Mouse (Mus musculus): ENCODE measurements around the gene Plpp6. TPM values are rescaled to one million over a fixed set of nuclear protein-coding genes. Genes with fewer than 3 reads are reported as not detected.

Plpp6 gene
- polyA plus RNA-seq, 1 experiment from 2014 or later = 5.2 TPM

DNA sequence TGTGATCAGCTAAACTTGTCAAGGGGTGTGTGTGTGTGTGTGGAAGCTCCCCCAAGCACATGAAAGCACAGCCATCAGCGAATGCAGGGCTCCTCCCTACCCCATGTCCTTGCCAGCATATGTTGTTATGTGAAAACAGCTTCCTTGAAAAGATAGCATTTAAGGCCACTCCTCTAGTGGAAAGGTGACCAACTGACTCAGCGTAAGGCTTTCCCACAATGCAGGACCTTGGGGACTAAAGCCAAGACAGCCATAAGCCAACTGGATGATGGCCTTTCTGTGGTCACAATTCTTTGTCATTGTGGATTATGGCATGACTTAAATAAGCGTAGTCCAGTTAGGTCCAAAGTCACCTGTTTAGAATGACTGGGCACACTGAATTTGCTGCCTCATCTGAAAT, 28.9 kb upstream of the Plpp6 start:
- no peak overlapping the region for H3K9ac ChIP-seq (ENCODE audit: low read length)
- no peak for ATAC-seq (ENCODE audit: insufficient number of reproducible peaks, low FRiP score, low TSS enrichment, low read depth)
- WGBS = 90% methylated on average over 3 of the region's 3 CpGs

GRCm38 (mm10) chr19:28940135-28940874, 23.4 kb upstream of the Plpp6 start:
- ATAC-seq (ENCODE audit: insufficient number of reproducible peaks, low FRiP score, low TSS enrichment, low read depth) = no peak
- H3K36me3 ChIP-seq (ENCODE audit: control insufficient read depth, insufficient read depth, low read length) = no peaks in the 10 kb centered on the region
- WGBS = 67% methylated on average over 9 of the region's 9 CpGs
- H3K27me3 ChIP-seq (ENCODE audit: control insufficient read depth, insufficient read depth, low read length) = no peaks in the 10 kb centered on the region
- H3K4me3 ChIP-seq (ENCODE audit: low read depth, low read length) = no peak overlapping the region
- H3K9ac ChIP-seq (ENCODE audit: low read length) = no peak overlapping the region
- no peaks in the 10 kb centered on the region for H3K9me3 ChIP-seq (ENCODE audit: control insufficient read depth, low read length)
- no peak overlapping the region for H3K27ac ChIP-seq (replicated peaks; ENCODE audit: low read depth, low read length)
- no peak for DNase-seq (ENCODE audit: low spot score)
- no peak overlapping the region for H3K4me2 ChIP-seq (ENCODE audit: low read depth, severe bottlenecking)
- H3K4me1 ChIP-seq (ENCODE audit: control insufficient read depth, insufficient read depth, low read length) = no peaks in the 10 kb centered on the region; the same call in 1 of the 2 replicates

More for the DNA sequence above, 28.9 kb upstream of the Plpp6 start:
- Histone ChIP-seq H3K4me1 (ENCODE audit: control insufficient read depth, insufficient read depth, low read length) (no peaks in the 10 kb centered on the region; the same call in 1 of the 2 replicates), H3K4me3 (ENCODE audit: low read depth, low read length) (no peak overlapping the region), H3K27me3 (ENCODE audit: control insufficient read depth, insufficient read depth, low read length) (no peaks in the 10 kb centered on the region), H3K36me3 (ENCODE audit: control insufficient read depth, insufficient read depth, low read length) (no peaks in the 10 kb centered on the region), H3K4me2 (ENCODE audit: low read depth, severe bottlenecking) (no peak overlapping the region), H3K9me3 (ENCODE audit: control insufficient read depth, low read length) (no peaks in the 10 kb centered on the region), H3K27ac (replicated peaks; ENCODE audit: low read depth, low read length) (no peak overlapping the region)
- no peak for DNase-seq (ENCODE audit: low spot score)

DNA sequence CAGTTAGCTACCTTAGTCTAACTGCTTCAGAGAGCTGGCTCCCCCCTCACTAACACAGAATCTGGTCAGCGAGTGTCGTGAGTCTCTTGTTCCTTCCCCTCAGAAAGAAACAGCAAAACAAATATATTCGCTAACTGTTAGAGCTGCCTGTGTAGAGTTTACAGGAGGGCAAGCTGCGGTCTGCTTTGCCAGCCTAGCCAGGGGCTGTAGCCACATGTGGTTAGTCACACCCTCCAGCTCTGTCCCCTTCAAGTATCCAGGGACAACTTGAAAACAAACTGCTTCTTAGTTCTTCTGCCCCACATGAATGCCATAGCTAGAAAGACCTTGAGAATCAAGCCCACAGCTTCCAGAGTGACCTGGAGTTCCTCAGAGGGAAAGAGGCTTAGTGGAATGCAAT, 22.5 kb upstream of the Plpp6 start:
- Histone ChIP-seq H3K36me3 (ENCODE audit: control insufficient read depth, insufficient read depth, low read length) (no peaks in the 10 kb centered on the region), H3K9ac (ENCODE audit: low read length) (no peak overlapping the region), H3K27me3 (ENCODE audit: control insufficient read depth, insufficient read depth, low read length) (no peaks in the 10 kb centered on the region), H3K4me3 (ENCODE audit: low read depth, low read length) (no peak overlapping the region), H3K4me1 (ENCODE audit: control insufficient read depth, insufficient read depth, low read length) (no peaks in the 10 kb centered on the region; the same call in 1 of the 2 replicates), H3K27ac (replicated peaks; ENCODE audit: low read depth, low read length) (no peak overlapping the region), H3K9me3 (ENCODE audit: control insufficient read depth, low read length) (no peaks in the 10 kb centered on the region), H3K4me2 (ENCODE audit: low read depth, severe bottlenecking) (no peak overlapping the region)
- ATAC-seq (ENCODE audit: insufficient number of reproducible peaks, low FRiP score, low TSS enrichment, low read depth) = no peak
- WGBS = 66% methylated on average over 4 of the region's 4 CpGs
- DNase-seq (ENCODE audit: low spot score) = no peak

DNA sequence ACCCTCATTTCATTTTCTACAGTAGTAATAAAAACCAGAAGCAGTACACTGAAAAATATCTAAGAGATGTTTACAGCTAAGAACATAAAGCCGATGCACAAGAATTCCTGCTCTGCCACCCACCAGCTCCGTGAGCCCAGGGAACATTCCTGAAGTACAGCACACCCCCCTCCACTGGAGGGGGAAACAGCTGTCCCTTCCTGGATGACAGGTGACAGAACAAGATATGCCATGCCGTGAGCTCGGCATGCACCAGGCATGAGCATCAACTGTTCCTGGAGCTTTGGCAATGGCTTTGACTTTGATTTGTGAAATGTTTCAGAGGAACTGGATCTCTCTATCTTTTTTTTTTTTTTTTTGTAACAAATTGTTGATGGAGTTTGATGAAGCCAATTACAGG, 17.0 kb upstream of the Plpp6 start:
- Histone ChIP-seq H3K27me3 (ENCODE audit: control insufficient read depth, insufficient read depth, low read length) (no peaks in the 10 kb centered on the region), H3K27ac (replicated peaks; ENCODE audit: low read depth, low read length) (no peak overlapping the region), H3K4me1 (ENCODE audit: control insufficient read depth, insufficient read depth, low read length) (no peaks in the 10 kb centered on the region), H3K9ac (ENCODE audit: low read length) (no peak overlapping the region), H3K4me2 (ENCODE audit: low read depth, severe bottlenecking) (no peak overlapping the region), H3K4me3 (ENCODE audit: low read depth, low read length) (no peak overlapping the region), H3K36me3 (ENCODE audit: control insufficient read depth, insufficient read depth, low read length) (no peaks in the 10 kb centered on the region), H3K9me3 (ENCODE audit: control insufficient read depth, low read length) (no peaks in the 10 kb centered on the region)
- ATAC-seq (ENCODE audit: insufficient number of reproducible peaks, low FRiP score, low TSS enrichment, low read depth) (no peak), DNase-seq (ENCODE audit: low spot score) (no peak)
- WGBS = 65% methylated on average over 4 of the region's 4 CpGs

GRCm38 (mm10) chr19:28947311-28947710, 16.4 kb upstream of the Plpp6 start:
- no peak overlapping the region for H3K4me2 ChIP-seq (ENCODE audit: low read depth, severe bottlenecking)
- WGBS = 70% methylated on average over 2 of the region's 2 CpGs
- H3K4me3 ChIP-seq (ENCODE audit: low read depth, low read length) = no peak overlapping the region
- DNase-seq (ENCODE audit: low spot score) (no peak), ATAC-seq (ENCODE audit: insufficient number of reproducible peaks, low FRiP score, low TSS enrichment, low read depth) (no peak)
- no peak overlapping the region for H3K27ac ChIP-seq (replicated peaks; ENCODE audit: low read depth, low read length)
- H3K9me3 ChIP-seq (ENCODE audit: control insufficient read depth, low read length) = no peaks in the 10 kb centered on the region
- no peak overlapping the region for H3K9ac ChIP-seq (ENCODE audit: low read length)
- H3K36me3 ChIP-seq (ENCODE audit: control insufficient read depth, insufficient read depth, low read length) = no peaks in the 10 kb centered on the region
- H3K4me1 ChIP-seq (ENCODE audit: control insufficient read depth, insufficient read depth, low read length) = no peaks in the 10 kb centered on the region
- no peaks in the 10 kb centered on the region for H3K27me3 ChIP-seq (ENCODE audit: control insufficient read depth, insufficient read depth, low read length)

DNA sequence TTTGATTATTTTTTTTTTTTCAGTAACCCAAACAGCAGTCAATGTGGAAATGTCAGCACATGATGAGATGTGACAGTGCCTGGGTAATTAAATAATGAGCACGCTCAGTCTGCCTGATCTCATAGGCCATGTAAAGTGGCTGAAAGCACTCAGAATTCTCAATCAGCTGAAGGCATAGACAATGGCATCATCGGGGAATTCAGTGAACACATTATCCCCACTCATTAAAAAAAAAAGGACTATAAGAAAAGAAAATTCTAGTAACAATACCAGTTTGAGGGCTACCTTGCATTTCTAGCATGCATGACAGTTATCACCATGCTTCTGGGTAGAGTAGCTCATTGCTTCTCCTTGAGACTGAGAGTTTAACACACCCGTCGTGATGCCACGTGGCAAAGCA, 12.5 kb upstream of the Plpp6 start:
- H3K4me3 ChIP-seq (ENCODE audit: low read depth, low read length) = no peak overlapping the region
- no peaks in the 10 kb centered on the region for H3K27me3 ChIP-seq (ENCODE audit: control insufficient read depth, insufficient read depth, low read length)
- no peak overlapping the region for H3K9ac ChIP-seq (ENCODE audit: low read length)
- no peak for DNase-seq (ENCODE audit: low spot score)
- no peak for ATAC-seq (ENCODE audit: insufficient number of reproducible peaks, low FRiP score, low TSS enrichment, low read depth)
- H3K36me3 ChIP-seq (ENCODE audit: control insufficient read depth, insufficient read depth, low read length) = no peaks in the 10 kb centered on the region
- no peak overlapping the region for H3K4me2 ChIP-seq (ENCODE audit: low read depth, severe bottlenecking)
- 85% methylated on average over 5 of the region's 5 CpGs for WGBS
- no peaks in the 10 kb centered on the region for H3K9me3 ChIP-seq (ENCODE audit: control insufficient read depth, low read length)
- H3K27ac ChIP-seq (replicated peaks; ENCODE audit: low read depth, low read length) = no peak overlapping the region
- no peaks in the 10 kb centered on the region for H3K4me1 ChIP-seq (ENCODE audit: control insufficient read depth, insufficient read depth, low read length)

GRCm38 (mm10) chr19:28963113-28963512, 640 bp upstream of the Plpp6 start:
- 51% methylated on average over 3 of the region's 3 CpGs for WGBS
- H3K9me3 ChIP-seq (ENCODE audit: control insufficient read depth, low read length) = no peaks in the 10 kb centered on the region
- DNase-seq (ENCODE audit: low spot score) = no peak
- 0 out of 2 replicates have a peak, but pooled peaks cover 9% of the 10 kb centered on the region for H3K4me1 ChIP-seq (ENCODE audit: control insufficient read depth, insufficient read depth, low read length)
- no peak overlapping the region for H3K4me3 ChIP-seq (ENCODE audit: low read depth, low read length)
- H3K9ac ChIP-seq (ENCODE audit: low read length) = no peak overlapping the region
- H3K27me3 ChIP-seq (ENCODE audit: control insufficient read depth, insufficient read depth, low read length) = no peaks in the 10 kb centered on the region
- no peak for ATAC-seq (ENCODE audit: insufficient number of reproducible peaks, low FRiP score, low TSS enrichment, low read depth)
- H3K4me2 ChIP-seq (ENCODE audit: low read depth, severe bottlenecking) = no peak overlapping the region
- H3K36me3 ChIP-seq (ENCODE audit: control insufficient read depth, insufficient read depth, low read length) = no peaks in the 10 kb centered on the region
- H3K27ac ChIP-seq (replicated peaks; ENCODE audit: low read depth, low read length) = no peak overlapping the region

DNA sequence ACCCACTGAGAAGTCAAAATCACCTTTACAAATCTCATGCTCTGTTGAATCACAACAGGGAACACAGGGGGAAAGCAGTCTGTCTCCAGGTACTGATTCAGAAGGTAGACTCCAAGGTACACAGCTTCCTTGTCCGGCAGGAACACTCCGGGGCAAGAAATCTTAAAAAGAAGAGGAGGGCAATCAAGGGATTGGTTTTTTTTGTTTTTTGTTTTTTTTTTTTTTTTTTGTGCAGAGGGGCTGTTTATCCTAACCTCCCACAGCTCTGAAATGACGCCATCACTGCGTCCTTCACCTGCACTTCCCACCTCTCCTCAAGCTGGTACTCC, 276 bp upstream of the Plpp6 start:
- Histone ChIP-seq H3K27me3 (ENCODE audit: control insufficient read depth, insufficient read depth, low read length) (no peaks in the 10 kb centered on the region), H3K4me1 (ENCODE audit: control insufficient read depth, insufficient read depth, low read length) (0 out of 2 replicates have a peak, but pooled peaks cover 9% of the 10 kb centered on the region), H3K36me3 (ENCODE audit: control insufficient read depth, insufficient read depth, low read length) (no peaks in the 10 kb centered on the region), H3K4me3 (ENCODE audit: low read depth, low read length) (peak overlapping the region; percentile 70), H3K9me3 (ENCODE audit: control insufficient read depth, low read length) (no peaks in the 10 kb centered on the region), H3K27ac (replicated peaks; ENCODE audit: low read depth, low read length) (no peak overlapping the region), H3K4me2 (ENCODE audit: low read depth, severe bottlenecking) (peak overlapping the region; percentile 91), H3K9ac (ENCODE audit: low read length) (peak overlapping the region; percentile 77; the same call in 1 of the 2 replicates)
- 12% methylated on average over 4 of the region's 4 CpGs for WGBS
- DNase-seq (ENCODE audit: low spot score) (no peak), ATAC-seq (ENCODE audit: insufficient number of reproducible peaks, low FRiP score, low TSS enrichment, low read depth) (no peak)

DNA sequence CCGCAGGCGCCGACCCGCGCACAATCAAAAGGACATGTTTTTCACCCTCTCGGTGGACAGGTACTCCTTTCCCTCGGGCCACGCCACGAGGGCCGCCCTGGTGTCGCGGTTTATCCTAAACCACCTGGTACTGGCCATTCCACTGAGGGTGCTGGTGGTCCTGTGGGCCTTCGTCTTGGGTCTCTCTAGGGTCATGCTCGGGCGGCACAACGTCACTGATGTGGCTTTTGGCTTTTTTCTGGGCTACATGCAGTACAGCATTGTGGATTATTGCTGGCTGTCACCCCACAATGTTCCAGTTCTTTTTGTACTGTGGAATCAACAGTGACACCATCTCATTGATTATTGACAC, 775 bp downstream of the Plpp6 start:
- H3K4me3 ChIP-seq (ENCODE audit: low read depth, low read length) = peak overlapping the region; percentile 70
- 5% methylated on average over 16 of the region's 16 CpGs for WGBS
- no peak for DNase-seq (ENCODE audit: low spot score)
- no peaks in the 10 kb centered on the region for H3K27me3 ChIP-seq (ENCODE audit: control insufficient read depth, insufficient read depth, low read length)
- H3K9me3 ChIP-seq (ENCODE audit: control insufficient read depth, low read length) = no peaks in the 10 kb centered on the region
- H3K9ac ChIP-seq (ENCODE audit: low read length) = peak overlapping the region; percentile 77
- H3K4me2 ChIP-seq (ENCODE audit: low read depth, severe bottlenecking) = peak overlapping the region; percentile 91
- H3K36me3 ChIP-seq (ENCODE audit: control insufficient read depth, insufficient read depth, low read length) = no peaks in the 10 kb centered on the region
- H3K4me1 ChIP-seq (ENCODE audit: control insufficient read depth, insufficient read depth, low read length) = 0 out of 2 replicates have a peak, but pooled peaks cover 9% of the 10 kb centered on the region
- no peak overlapping the region for H3K27ac ChIP-seq (replicated peaks; ENCODE audit: low read depth, low read length)
- ATAC-seq (ENCODE audit: insufficient number of reproducible peaks, low FRiP score, low TSS enrichment, low read depth) = no peak
